Mouse (Mus musculus) layer of hippocampus, adult 2 months (tissue): ENCODE results near the gene Aff4. TPM values are rescaled to one million over a fixed set of nuclear protein-coding genes. Genes with fewer than 3 reads are reported as not detected.
A peak's percentile ranks its signal among the peaks of the same experiment; 100 is the strongest.
"Not testable (repeated sequence)": the region's sequence is repeated elsewhere in the genome, so short reads cannot be mapped to it uniquely, and the experiment has no call there.

ENCODE experiments used
- DNase-seq, 2 experiments: peaks; one replicate each; pipeline ENCODE4 v3.0.0; 2022; ENCODE audit warnings: low spot score in 2 of 2
- H3K27ac ChIP-seq: fragments of 200-600 bp; 2 replicates; pipeline ENCODE4 v1.8.1; 2022
- H3K4me3 ChIP-seq: fragments of 200-600 bp; 2 replicates; pipeline ENCODE4 v1.8.1; 2022; ENCODE audit warnings: mild to moderate bottlenecking
- CTCF ChIP-seq: fragments of 200-600 bp; conservative IDR thresholded peaks from 2 replicates; pipeline ENCODE4 v1.8.1; 2022; ENCODE audit warnings: antibody characterized with exemption, mild to moderate bottlenecking, moderate library complexity
- long read RNA-seq, 2 experiments: library from polyadenylated mRNA; stranded (forward); transcript quantifications; one replicate each; pipeline ENCODE4 v2.0.0; 2021; ENCODE audit warnings: borderline mapping rate in 2 of 2
- total RNA-seq, 2 experiments: library from RNA; stranded (reverse); gene quantifications; 2 replicates each; pipeline ENCODE4 v1.2.3; 2021

Gene Aff4
- total RNA-seq: 100 to 1,000 TPM; 241 to 245 TPM
- long read RNA-seq, experiment 1, full-length matches to known transcripts: 6 of 33 reads
- long read RNA-seq, experiment 1, partial matches to known transcripts: 7 of 33 reads
- long read RNA-seq, experiment 1, other reads (novel, unspliced or antisense): 20 of 33 reads
- long read RNA-seq, experiment 2, full-length matches to known transcripts: 4 of 32 reads
- long read RNA-seq, experiment 2, partial matches to known transcripts: 5 of 32 reads
- long read RNA-seq, experiment 2, other reads (novel, unspliced or antisense): 23 of 32 reads

DNA sequence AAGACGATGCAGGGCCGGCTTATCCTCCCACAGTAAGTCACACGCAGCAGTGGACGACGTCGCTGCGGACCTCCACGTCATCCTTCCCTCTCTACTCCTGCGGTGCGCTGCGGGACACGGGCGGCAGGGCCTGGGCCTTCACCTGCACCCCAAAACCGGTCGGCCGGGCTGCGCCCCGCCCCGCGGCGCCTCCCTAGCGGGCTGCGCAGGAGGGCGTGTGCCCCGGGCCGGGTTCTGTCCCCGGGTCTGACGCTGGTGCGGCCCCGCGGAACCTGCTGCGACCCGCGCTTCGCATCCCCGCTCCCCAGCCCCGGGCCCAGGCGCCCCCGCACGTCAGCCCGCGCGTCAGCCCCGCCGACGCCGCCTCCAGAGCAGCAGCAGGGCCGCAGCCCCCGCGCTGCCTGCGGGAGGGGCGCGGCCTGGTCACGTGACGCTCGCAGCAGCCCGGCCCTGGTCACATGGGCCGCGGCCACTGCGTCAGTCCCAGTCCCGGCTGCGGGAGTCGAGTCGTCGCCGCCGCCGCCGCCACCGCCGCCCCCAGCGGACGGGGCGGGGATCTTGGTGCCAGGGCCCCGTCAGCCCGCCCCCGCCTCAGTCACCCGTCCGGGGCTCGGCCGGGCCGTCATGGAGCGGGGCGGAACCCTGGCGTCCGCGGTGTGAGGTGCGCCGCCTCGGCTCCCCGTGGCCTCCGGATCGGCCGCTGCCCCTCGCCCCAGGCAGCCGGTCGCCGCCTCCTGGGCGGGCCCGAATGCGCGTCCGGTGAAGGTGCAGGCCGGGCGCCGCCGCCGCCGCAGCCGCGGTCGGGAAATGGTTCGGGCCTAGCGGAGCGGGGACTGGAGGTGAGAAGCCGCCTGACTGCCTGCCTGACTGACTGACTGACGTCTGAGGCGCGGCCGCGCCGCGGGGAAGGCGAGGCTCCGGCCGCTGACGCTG lies at the start of gene Aff4:
Gene Aff4 (plus strand): TSS at position 543 of the 933 bp plus-strand sequence.
- H3K27ac ChIP-seq: peak within 1 kb of the TSS; percentile 100
- peak within 1 kb of the TSS; percentile 92 for H3K4me3 ChIP-seq
- peak; percentile 86 to 87 for DNase-seq
- peak; percentile 36 for TF ChIP-seq CTCF

DNA sequence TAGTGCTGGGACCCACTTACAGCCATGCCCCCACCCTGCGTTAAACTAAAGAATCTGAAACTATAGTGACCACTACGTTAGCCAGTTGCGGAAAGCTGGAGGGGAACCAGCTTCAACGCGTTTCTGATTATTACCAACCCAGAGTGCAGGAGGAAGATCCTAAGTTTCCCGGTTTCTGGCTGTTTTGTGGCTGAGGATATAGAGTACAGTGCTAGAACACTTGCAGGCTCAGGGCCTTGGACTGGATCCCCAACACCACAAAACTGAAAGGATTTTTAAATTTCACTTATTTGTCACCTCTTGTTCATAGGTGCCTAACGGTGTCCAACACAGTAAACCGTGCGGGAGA lies 49.5 kb upstream of the Aff4 start:
- peak overlapping the region; percentile 100 for H3K4me3 ChIP-seq
- peak overlapping the region; percentile 98 for H3K27ac ChIP-seq
- DNase-seq: no peak
- TF ChIP-seq CTCF: no peak

DNA sequence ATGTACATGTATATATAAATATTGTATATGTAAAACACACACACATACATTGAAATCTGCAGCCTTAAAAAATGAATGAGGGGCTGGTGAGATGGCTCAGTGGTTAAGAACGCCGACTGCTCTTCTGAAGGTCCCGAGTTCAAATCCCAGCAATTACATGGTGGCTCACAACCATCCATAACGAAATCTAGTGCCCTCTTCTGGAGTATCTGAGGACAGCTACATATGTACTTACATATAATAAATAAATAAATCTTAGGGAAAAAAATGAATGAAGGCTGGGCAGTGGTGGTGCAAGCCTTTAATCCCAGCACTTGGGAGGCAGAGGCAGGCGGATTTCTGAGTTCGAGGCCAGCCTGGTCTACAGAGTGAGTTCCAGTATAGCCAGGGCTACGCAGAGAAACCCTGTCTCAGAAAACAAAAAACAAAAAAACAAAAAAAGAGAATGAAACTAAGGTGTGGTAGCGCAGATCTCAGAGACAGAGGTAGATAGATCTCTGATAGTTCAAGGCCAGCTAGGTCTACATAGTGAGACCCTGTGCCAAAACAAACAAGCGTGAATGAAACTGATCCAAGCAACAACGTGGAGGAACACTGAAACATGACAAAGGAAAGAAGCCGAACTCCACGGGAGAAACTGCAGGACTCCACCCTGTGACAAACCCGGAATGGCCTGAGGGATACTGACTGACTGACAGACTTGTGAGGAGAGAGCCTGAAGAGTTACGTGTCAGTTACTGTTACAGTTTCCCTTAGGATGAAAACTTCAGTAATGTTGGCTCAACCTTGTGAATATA lies 46.4 kb upstream of the Aff4 start:
- Histone ChIP-seq H3K27ac (no peak overlapping the region), H3K4me3 (no peak overlapping the region)
- DNase-seq: no peak
- peak; percentile 26; the same call in 1 of the 2 replicates for TF ChIP-seq CTCF

- Histone ChIP-seq H3K4me3 (no peak overlapping the region), H3K27ac (no peak overlapping the region)
- no peak for TF ChIP-seq CTCF
- DNase-seq: no peak
Measured at GRCm38 (mm10) chr11:53306965-53307364, 43.7 kb upstream of the Aff4 start.

DNA sequence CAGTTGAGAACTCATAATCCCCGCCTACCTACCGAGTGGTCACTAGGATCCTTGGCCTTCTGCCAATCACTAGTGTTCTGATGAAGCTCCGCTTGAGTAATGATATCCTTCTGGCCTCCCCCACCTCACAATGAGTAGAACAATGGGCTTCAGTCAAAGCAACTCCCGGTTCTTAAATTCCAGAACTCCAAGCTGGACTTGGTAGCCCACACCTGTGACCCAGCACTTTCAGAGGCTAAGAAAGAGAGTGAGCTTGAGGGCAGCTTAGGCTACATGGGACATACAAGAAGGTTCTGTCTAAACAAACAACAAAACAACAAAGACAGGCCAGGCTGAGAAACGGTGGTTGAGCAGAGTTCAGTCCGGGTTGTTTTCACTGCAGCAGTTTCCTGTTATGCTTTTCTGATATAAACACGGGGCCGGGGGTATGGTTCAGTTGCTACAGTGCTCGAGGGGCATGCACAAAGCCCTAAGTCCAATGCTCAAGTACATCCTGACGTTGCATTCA lies 43.0 kb upstream of the Aff4 start:
- H3K4me3 ChIP-seq: no peak overlapping the region
- DNase-seq: no peak
- no peak for TF ChIP-seq CTCF
- H3K27ac ChIP-seq: peak overlapping the region; percentile 82; the same call in 1 of the 2 replicates

DNA sequence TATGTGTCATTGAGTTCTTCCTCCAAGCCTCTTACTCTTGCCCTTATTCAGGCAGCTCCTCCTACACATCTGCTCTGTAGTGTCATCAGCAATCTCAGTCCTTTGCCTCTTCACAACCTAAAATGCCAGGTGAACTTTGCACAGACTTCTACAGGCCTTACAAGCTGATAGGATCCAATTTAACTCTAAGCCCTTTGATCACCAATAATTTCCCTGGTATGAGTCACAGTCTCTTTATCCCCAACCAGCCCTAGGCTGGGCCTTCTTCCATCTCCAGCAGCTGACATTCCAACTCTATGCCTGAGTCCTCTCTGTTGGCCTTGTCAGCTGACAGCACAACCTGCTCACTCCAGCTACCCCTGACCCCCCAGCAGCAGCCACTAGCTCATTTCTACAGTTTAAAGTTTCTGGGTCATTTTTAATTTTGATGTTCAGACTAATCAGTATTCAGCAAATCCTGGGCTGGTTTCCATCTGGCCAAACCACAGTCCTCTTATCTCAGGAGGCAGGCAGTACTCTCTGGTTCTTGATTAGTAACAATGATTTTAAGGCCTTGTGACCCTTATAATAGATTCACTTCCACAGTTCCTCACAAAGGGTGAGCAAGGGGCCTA lies 42.3 kb upstream of the Aff4 start:
- TF ChIP-seq CTCF: no peak
- DNase-seq: no peak

GRCm38 (mm10) chr11:53308884-53309310 lies 41.7 kb upstream of the Aff4 start:
- Histone ChIP-seq H3K4me3 (no peak overlapping the region), H3K27ac (peak overlapping the region; percentile 82)
- peak; percentile 13 to 34 for DNase-seq
- no peak for TF ChIP-seq CTCF

More for the DNA sequence above, 42.3 kb upstream of the Aff4 start:
- no peak overlapping the region for H3K4me3 ChIP-seq
- H3K27ac ChIP-seq: peak overlapping the region; percentile 82

DNA sequence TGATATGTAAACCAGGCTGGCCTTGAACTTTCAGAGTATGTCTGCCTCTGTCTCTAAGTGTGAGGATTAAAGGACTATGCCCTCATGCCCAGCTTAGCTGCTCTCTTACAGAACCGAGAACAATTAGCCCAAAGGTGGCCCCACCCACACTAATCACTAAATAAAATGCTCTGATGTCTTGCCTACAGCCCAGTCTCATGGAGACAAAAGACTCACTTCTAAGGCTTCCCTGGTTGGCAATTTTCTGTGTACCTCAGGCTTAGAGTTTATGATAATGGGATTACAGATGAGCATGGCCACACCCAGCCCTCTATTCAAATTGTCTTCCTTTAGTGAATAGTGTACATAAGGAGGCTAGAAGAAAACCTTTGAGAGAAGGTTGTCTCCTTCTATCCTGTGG lies 39.2 kb upstream of the Aff4 start:
- TF ChIP-seq CTCF: no peak
- H3K4me3 ChIP-seq: no peak overlapping the region
- DNase-seq: no peak

DNA sequence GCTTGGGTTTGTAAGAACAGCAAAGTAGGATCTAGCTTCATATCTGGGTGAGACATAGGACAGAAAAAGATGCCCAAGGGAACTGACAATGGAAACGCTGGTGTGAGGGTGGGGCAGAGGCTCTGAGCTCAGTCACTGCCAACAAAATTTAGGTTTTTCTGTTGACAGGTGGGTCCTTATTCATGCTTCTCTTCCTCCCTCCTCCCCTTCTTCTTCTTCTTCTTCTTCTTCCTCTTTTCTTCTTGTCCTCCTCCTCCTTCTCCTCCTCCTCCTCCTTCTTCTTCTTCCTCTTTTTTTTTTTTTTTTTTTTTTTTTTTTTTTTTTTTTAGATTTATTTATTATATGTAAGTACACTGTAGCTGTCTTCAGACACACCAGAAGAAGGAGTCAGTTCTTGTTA lies 37.8 kb upstream of the Aff4 start:
- not testable (repeated sequence) for DNase-seq, H3K4me3 ChIP-seq, H3K27ac ChIP-seq

More for the DNA sequence above, 39.2 kb upstream of the Aff4 start:
- H3K27ac ChIP-seq: no peak overlapping the region

DNA sequence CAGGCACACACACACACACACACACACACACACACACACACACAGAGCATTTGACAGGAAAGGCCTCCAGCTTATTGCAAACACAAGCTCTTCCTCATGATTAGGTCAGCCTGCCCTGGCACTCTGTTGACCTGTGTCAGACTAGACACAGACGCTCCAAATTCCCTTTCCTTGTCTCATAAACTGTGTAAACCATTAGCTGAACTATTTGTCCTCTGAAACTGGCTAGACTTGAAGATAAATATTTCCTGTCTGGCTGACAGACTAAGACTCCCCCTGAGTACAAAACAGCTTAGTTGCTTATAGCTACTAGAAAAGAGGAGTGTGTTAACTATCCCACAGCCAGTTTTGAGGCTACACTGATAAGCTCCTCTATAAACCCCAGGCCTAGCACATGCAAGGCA lies 35.9 kb upstream of the Aff4 start:
- no peak for TF ChIP-seq CTCF
- H3K27ac ChIP-seq: no peak overlapping the region

DNA sequence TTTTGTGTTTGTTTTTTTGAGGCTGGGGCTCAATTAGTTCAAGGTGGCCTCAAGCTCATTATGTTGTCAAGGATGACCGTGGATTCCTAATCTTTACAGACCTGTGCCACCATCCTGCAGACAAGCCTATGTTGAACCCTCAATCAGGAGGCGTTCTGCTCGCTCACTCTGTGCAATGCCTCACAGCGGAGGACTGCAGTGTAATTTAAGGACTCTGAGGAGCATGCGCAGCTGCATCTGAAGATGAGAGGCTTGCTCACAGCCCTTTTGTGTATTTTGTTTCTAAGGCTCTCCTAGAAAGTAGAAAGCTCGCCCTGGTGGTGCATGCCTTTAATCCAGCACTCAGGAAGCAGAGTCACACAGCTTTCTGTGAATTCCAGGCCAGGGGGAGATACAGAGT lies 33.6 kb upstream of the Aff4 start:
- Histone ChIP-seq H3K27ac (no peak overlapping the region), H3K4me3 (no peak overlapping the region)
- TF ChIP-seq CTCF: no peak
- no peak for DNase-seq

More for the DNA sequence above, 35.9 kb upstream of the Aff4 start:
- no peak overlapping the region for H3K4me3 ChIP-seq
- DNase-seq: no peak

- Histone ChIP-seq H3K27ac (no peak overlapping the region), H3K4me3 (no peak overlapping the region)
- no peak for TF ChIP-seq CTCF
- no peak for DNase-seq
Measured at GRCm38 (mm10) chr11:53318041-53318440, 32.6 kb upstream of the Aff4 start.

DNA sequence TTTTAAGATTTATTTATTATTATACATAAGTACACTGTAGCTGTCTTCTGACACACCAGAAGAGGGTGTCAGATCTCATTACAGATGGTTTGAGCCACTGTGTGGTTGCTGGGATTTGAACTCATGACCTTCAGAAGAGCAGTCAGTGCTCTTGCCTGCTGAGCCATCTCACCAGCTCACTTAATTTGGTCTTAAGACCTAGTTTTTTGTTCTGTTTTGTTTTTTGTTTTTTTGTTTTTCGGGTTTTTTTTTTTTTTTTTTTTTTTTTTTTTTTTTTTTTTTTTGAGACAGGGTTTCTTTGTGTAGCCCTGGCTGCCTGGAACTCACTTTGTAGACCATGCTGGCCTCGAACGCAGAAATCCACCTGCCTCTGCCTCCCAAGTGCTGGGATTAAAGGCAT lies 32.1 kb upstream of the Aff4 start:
- H3K27ac ChIP-seq, H3K4me3 ChIP-seq, DNase-seq: not testable (repeated sequence)

DNA sequence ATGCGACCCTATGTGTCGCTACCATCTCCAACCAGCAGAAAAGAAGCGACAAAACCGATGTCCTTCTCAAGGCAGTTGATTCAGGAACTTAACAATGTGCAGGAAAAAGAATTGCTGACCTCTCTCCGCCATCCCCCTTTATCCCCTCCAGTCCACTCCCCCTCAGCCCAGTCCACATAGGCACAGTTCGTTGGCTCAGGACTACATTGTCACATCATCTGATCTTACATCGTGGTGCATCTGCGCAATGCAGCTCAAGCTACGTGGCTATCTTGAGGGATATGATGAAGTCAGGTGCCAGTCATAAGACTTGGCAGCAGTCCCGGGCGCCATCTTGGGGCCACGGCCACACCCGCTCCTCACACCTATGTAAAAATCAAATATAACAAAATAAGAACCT lies 30.8 kb upstream of the Aff4 start:
- H3K27ac ChIP-seq, DNase-seq, H3K4me3 ChIP-seq: not testable (repeated sequence)
